Mouse (Mus musculus): Measurements from ENCODE around the gene Tcf7l2.

- TF ChIP-seq CTCF (IDR thresholded peaks at IDR 0.05; ENCODE audit: low read depth) (no peak), EP300 (IDR thresholded peaks at IDR 0.05; ENCODE audit: low read depth) (no peak)
Observed at GRCm38 (mm10) chr19:55820202-55820601, 78.6 kb downstream of the Tcf7l2 start.

Data from liver, embryonic 14.5 days (tissue).